Comparison of ENCODE assay signal across 8 mouse cellular contexts in genomic region chr15:12117242-12118092, GRCm38 (mm10). TPM values are rescaled to one million over a fixed set of nuclear protein-coding genes. Genes with fewer than 3 reads are reported as not detected.
A peak's percentile ranks its signal among the peaks of the same experiment; 100 is the strongest.
DNase-seq lines count a peak whose midpoint lies in the region; ATAC-seq and TF ChIP-seq lines count a peak whose summit lies in the region.

Gene Zfr (plus strand): TSS chr15:12117831.

- H3K36me3 ChIP-seq in hindbrain, embryonic 10.5 days = peaks cover 18% of the 10 kb centered on the region; the same call in 1 of the 2 replicates
- H3K36me3 ChIP-seq in lung, postnatal 0 days (ENCODE audit: insufficient read depth, low read length) = no peaks in the 10 kb centered on the region

- peak; percentile 59 for TF ChIP-seq CTCF in lung, postnatal 0 days (IDR thresholded peaks at IDR 0.05)

- H3K9me3 ChIP-seq in hindbrain, embryonic 10.5 days = no peaks in the 10 kb centered on the region
- no peaks in the 10 kb centered on the region for H3K9me3 ChIP-seq in lung, postnatal 0 days (ENCODE audit: low read length)

- 0 out of 2 replicates have a peak, but pooled peaks cover 2% of the 10 kb centered on the region for H3K27me3 ChIP-seq in hindbrain, embryonic 10.5 days (ENCODE audit: insufficient read depth, poor library complexity, severe bottlenecking)
- no peaks in the 10 kb centered on the region for H3K27me3 ChIP-seq in lung, postnatal 0 days (replicated peaks; ENCODE audit: insufficient read depth, low read length)

- H3K4me3 ChIP-seq in hindbrain, embryonic 10.5 days = peak within 1 kb of the TSS; percentile 100
- peak within 1 kb of the TSS; percentile 98 for H3K4me3 ChIP-seq in lung, postnatal 0 days (ENCODE audit: low read depth, low read length)

- peak; percentile 88 for ATAC-seq in frontal cortex, adult (ENCODE audit: low TSS enrichment)
- ATAC-seq in lung, postnatal 0 days = peak; percentile 94

- no peak; the same call in 1 of the 2 replicates for TF ChIP-seq EP300 in lung, postnatal 0 days (IDR thresholded peaks at IDR 0.05)

- H3K9ac ChIP-seq in lung, postnatal 0 days (replicated peaks; ENCODE audit: low read depth) = peak within 1 kb of the TSS; percentile 98

- H3K4me1 ChIP-seq in hindbrain, embryonic 10.5 days (replicated peaks) = peaks cover 24% of the 10 kb centered on the region
- no peaks in the 10 kb centered on the region for H3K4me1 ChIP-seq in lung, postnatal 0 days (ENCODE audit: insufficient read depth, low read depth, low read length)

- peak; percentile 82 for DNase-seq in MEL-GATA-1-ER (ENCODE audit: extremely low read depth, low read depth)
- peak; percentile 94 for DNase-seq in cerebellum, adult 8-10 months
- DNase-seq in hindbrain, embryonic 10.5 days (ENCODE audit: low spot score) = peak; percentile 94
- DNase-seq in layer of hippocampus, adult 9-11 months = peak; percentile 93
- DNase-seq in lung, postnatal 0 days (ENCODE audit: low spot score) = peak; percentile 96
- peak; percentile 91 for DNase-seq in ovary, postnatal 14 days (ENCODE audit: low spot score)
- peak; percentile 97 for DNase-seq in thymus, postnatal 14 days

- peak within 1 kb of the TSS; percentile 67 for H3K4me2 ChIP-seq in lung, postnatal 0 days (replicated peaks; ENCODE audit: low read depth, low read length)

- under 1% methylated on average over 59 of the region's 59 CpGs for WGBS in hindbrain, embryonic 10.5 days
- 4% methylated on average over 38 of the region's 59 CpGs for WGBS in lung, postnatal 0 days

- peak within 1 kb of the TSS; percentile 99 for H3K27ac ChIP-seq in hindbrain, embryonic 10.5 days
- H3K27ac ChIP-seq in lung, postnatal 0 days (ENCODE audit: low read length) = peak within 1 kb of the TSS; percentile 96

RNA-seq across cellular contexts. Expression of gene Zfr, which starts in this region (rescaled TPM):
- 128 and 142 TPM in 2 replicates for polyA plus RNA-seq in hindbrain, embryonic 10.5 days (2016; fragmentation: Nextera tagmentation; extraction: Ambion mirVana)
- polyA plus RNA-seq in lung, postnatal 0 days (2015; fragmentation: Nextera tagmentation; extraction: Ambion mirVana) = 91.9 and 102 TPM in 2 replicates

Comparison
In these comparisons a context has a peak if more than half of its experiments do, and no peak if none do; other contexts are left out.
1. Peak in every context shown above with its lines: DNase-seq, ATAC-seq, H3K4me3 ChIP-seq and H3K27ac ChIP-seq.